Mouse (Mus musculus) midbrain, postnatal 0 days (tissue): ENCODE results near the gene Ncbp3. TPM values are rescaled to one million over a fixed set of nuclear protein-coding genes. Genes with fewer than 3 reads are reported as not detected.

ENCODE experiments used
- ATAC-seq: fragments of 200-750 bp; cut with Nextera tagmentation; 2 replicates; pipeline ENCODE4 v1.8.0; 2017; ENCODE audit warnings: moderate number of reproducible peaks, mild to moderate bottlenecking, moderate TSS enrichment, moderate library complexity; ENCODE audit not compliant: low FRiP score
- DNase-seq: peaks from one replicate; pipeline ENCODE4 v3.0.0-alpha.2; 2015; ENCODE audit warnings: low spot score
- H3K27ac ChIP-seq: fragments of 300-500 bp; sonication (generic); 2 replicates; pipeline ENCODE4 v1.5.1; 2014; ENCODE audit warnings: low read depth, mild to moderate bottlenecking, low read length, mixed read lengths
- H3K27me3 ChIP-seq: fragments of 300-500 bp; sonication (generic); 2 replicates; pipeline ENCODE4 v1.6.1; 2014; ENCODE audit warnings: low read length, control low read depth, mixed read lengths; ENCODE audit not compliant: insufficient read depth
- H3K36me3 ChIP-seq: fragments of 300-500 bp; sonication (generic); 2 replicates; pipeline ENCODE4 v1.6.1; 2014; ENCODE audit warnings: low read length, control low read depth, mixed read lengths; ENCODE audit not compliant: insufficient read depth
- H3K4me1 ChIP-seq: fragments of 300-500 bp; sonication (generic); 2 replicates; pipeline ENCODE4 v1.6.1; 2014; ENCODE audit warnings: mild to moderate bottlenecking, control low read depth, antibody characterized with exemption, low read length, mixed read lengths; ENCODE audit not compliant: insufficient read depth
- H3K4me2 ChIP-seq: fragments of 300-500 bp; sonication (generic); 2 replicates; pipeline ENCODE4 v1.6.1; 2014; ENCODE audit warnings: low read depth, mild to moderate bottlenecking, low read length, mixed read lengths; ENCODE audit not compliant: poor library complexity, severe bottlenecking
- H3K4me3 ChIP-seq: fragments of 300-500 bp; sonication (generic); 2 replicates; pipeline ENCODE4 v1.5.1; 2014; ENCODE audit warnings: low read depth, mild to moderate bottlenecking, low read length, moderate library complexity
- H3K9ac ChIP-seq: fragments of 300-500 bp; sonication (generic); replicated peaks from 2 replicates; pipeline ENCODE4 v1.6.1; 2014; ENCODE audit warnings: mild to moderate bottlenecking, low read length, moderate library complexity, mixed read lengths; ENCODE audit not compliant: poor library complexity, severe bottlenecking
- H3K9me3 ChIP-seq: fragments of 300-500 bp; sonication (generic); 2 replicates; pipeline ENCODE4 v1.6.1; 2016; ENCODE audit warnings: low read length, control low read depth
- CTCF ChIP-seq: IDR thresholded peaks from 2 replicates; pipeline ENCODE4 v1.5.1; 2016; ENCODE audit warnings: antibody characterized with exemption, mild to moderate bottlenecking
- WGBS: fragments of 180-500 bp; shearing (Covaris S2); extraction: QIAGEN DNeasy Blood & Tissue Kit; methylation state at CpG from one replicate; pipeline ENCODE4 v1.1.7; 2014; 5-methylcytosine and 5-hydroxymethylcytosine counted together
- polyA plus RNA-seq: library from polyadenylated mRNA; unstranded; fragments of >200 nt; fragmentation: Nextera tagmentation; extraction: Ambion mirVana; gene quantifications from 2 replicates; pipeline ENCODE4 v1.2.1, GENCODE M21; 2015
- total RNA-seq: library from RNA; depleted of rRNA; stranded (reverse); fragments of >200 nt; gene quantifications from 2 replicates; pipeline ENCODE4 v1.2.3, GENCODE M21; 2014

Ncbp3 gene
- total and polyA plus RNA-seq, 2 experiments from 2014 or later = 7.2 to 7.9 TPM

DNA sequence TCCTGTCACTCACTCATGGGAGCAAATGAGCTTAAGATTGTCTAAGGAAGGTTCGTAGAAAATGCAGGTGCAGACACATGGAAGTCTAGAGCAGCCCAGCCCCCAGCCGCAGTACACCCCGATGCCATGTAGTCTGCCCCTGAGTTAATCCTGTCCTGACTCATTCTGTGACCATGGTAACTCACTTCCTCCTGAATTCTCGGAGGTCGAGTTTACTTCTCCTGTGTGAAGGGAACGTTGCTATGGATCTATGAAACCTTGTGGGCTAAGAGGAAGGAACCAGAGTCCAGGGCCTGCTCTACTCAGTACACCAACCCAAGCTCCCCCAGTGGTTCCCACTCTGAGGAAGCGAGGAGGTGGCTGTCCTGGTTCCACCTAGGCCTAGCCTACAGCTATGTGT lies 45.3 kb downstream of the Ncbp3 start:
- Histone ChIP-seq H3K4me3 (no peak overlapping the region), H3K4me2 (no peak overlapping the region), H3K9ac (no peak overlapping the region), H3K36me3 (no peaks in the 10 kb centered on the region), H3K4me1 (no peaks in the 10 kb centered on the region), H3K27ac (no peak overlapping the region), H3K9me3 (no peaks in the 10 kb centered on the region), H3K27me3 (no peaks in the 10 kb centered on the region)
- WGBS = 73% methylated on average over 7 of the region's 7 CpGs
- ATAC-seq (no peak), DNase-seq (no peak)
- TF ChIP-seq CTCF = no peak

DNA sequence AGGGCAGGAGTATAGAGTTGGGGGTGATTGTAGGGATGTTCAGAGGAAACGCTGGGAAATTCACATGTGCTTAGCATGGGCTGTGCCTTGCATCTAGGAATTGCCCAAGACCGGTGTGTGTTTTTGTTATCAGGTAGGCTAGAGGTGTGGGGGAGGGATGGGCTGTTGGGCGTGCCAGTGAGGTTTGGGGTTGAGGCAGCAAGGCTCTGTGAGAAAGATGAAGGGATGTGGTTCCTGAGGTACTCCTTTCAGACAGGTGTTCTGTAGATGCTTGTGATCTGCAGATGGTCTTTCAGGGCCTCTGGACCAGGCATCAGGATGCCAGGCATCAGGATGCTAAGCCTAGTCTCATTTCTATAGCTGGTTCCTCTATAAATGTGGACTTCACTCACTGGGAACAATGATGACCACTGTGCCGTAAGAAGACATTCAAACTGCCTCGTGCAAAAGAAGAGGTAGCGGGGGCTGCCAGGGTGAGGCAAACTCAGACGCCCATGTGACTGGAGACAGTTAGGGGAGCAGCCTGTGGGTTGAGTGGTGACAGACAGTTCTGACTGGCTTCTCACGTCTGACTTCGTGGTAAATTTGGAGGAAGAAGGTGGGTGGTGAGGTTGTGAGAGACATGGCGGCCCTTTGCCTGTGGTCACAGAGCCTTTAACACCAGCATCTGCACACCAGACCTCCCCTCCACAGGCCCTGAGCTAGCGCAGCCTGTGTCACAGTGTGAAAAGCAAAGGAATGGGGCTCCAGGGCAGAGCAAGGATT lies 46.8 kb downstream of the Ncbp3 start:
- no peak for TF ChIP-seq CTCF
- Histone ChIP-seq H3K9ac (no peak overlapping the region), H3K27me3 (no peaks in the 10 kb centered on the region), H3K36me3 (no peaks in the 10 kb centered on the region), H3K4me1 (no peaks in the 10 kb centered on the region), H3K4me3 (no peak overlapping the region), H3K4me2 (no peak overlapping the region), H3K9me3 (no peaks in the 10 kb centered on the region), H3K27ac (no peak overlapping the region)
- no peak for DNase-seq
- 78% methylated on average over 11 of the region's 11 CpGs for WGBS
- no peak for ATAC-seq

DNA sequence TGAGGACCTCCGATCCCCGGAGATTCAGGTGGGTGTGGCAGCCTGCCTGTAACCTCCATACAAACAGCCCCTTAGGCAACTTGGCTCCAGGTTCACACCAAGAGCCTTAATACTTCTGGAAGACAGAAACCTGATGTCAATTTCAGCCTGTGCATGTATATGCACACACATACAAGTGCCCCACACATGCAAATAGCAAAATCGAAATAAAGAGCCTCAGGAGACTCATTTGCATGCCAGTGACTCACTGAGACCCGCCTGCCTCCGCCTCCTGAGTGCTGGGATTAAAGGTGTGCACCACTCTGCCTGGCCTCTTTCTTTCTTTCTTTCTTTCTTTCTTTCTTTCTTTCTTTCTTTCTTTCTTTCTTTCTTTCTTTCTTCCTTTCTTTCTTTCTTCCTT lies 51.3 kb downstream of the Ncbp3 start:
- no peak for DNase-seq
- 64% methylated on average over 5 of the region's 5 CpGs for WGBS
- Histone ChIP-seq H3K4me3 (no peak overlapping the region), H3K27me3 (no peaks in the 10 kb centered on the region), H3K9me3 (no peaks in the 10 kb centered on the region), H3K27ac (no peak overlapping the region), H3K9ac (no peak overlapping the region), H3K4me1 (no peaks in the 10 kb centered on the region), H3K36me3 (no peaks in the 10 kb centered on the region), H3K4me2 (no peak overlapping the region)
- ATAC-seq = no peak
- no peak for TF ChIP-seq CTCF

DNA sequence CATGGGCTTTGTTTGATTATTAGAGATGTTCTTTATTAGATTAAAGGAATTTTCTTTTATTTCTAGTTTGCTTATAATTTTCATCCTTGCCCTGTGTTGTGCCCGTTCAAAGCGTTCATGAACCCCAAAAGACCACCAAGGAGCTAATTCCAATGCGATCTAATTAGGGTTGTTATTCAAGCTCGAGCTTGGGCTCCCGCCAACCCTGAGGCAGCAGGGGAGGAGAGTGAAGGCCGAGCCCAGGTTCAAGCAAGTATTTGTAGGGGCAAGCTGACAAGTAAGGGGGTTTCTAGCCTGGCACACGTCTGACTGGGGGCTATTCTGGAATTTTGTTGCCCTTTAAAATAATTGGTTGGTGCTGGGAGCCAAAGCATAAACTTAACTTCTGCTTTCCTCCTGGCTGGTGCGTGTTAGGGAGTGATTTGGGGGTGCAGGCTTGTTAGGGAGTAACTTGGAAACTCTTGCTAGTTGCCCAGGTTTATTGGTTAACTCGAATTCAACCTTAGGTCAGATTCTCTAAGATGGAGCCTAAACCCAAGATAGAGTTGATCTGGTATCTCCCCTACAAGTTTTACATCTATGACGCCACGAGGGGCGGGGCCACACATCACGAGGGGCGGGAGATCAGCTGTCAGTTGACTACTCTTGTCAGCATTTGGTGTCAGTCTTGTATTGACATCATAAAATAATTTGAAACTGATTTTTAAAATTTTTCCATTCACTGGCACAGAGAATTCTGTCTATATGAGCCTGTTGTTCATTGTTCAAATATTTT lies 52.6 kb downstream of the Ncbp3 start:
- Histone ChIP-seq H3K36me3 (no peaks in the 10 kb centered on the region), H3K27me3 (no peaks in the 10 kb centered on the region), H3K9ac (no peak overlapping the region), H3K27ac (no peak overlapping the region), H3K9me3 (no peaks in the 10 kb centered on the region), H3K4me3 (no peak overlapping the region), H3K4me2 (no peak overlapping the region), H3K4me1 (no peaks in the 10 kb centered on the region)
- TF ChIP-seq CTCF = no peak
- no peak for DNase-seq
- no peak for ATAC-seq
- 60% methylated on average over 14 of the region's 14 CpGs for WGBS

DNA sequence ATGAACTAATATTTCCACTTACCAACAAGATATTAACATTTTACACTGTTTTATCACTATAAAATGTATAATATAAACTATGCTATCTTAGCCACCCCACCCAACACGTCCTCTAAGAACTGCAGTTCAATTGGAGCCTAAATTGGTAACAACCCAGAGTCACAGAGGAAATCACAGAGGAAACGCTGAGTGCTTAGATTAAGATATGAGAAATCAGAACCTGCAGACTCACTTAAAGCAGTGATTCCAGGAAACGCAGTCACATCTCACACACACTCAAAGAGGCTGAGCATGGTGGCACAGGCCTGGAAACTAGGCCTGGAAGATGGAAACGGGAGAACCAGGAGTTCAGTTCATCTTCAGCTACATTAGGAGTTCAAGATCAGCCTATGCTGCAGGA lies 53.7 kb downstream of the Ncbp3 start:
- no peaks in the 10 kb centered on the region for H3K4me1 ChIP-seq
- H3K4me3 ChIP-seq = no peak overlapping the region
- DNase-seq = no peak
- no peak overlapping the region for H3K27ac ChIP-seq
- WGBS = 90% methylated on average over 4 of the region's 4 CpGs
- no peak for ATAC-seq
- no peaks in the 10 kb centered on the region for H3K9me3 ChIP-seq
- H3K9ac ChIP-seq = no peak overlapping the region
- H3K4me2 ChIP-seq = no peak overlapping the region
- H3K36me3 ChIP-seq = no peaks in the 10 kb centered on the region
- TF ChIP-seq CTCF = no peak
- H3K27me3 ChIP-seq = no peaks in the 10 kb centered on the region

DNA sequence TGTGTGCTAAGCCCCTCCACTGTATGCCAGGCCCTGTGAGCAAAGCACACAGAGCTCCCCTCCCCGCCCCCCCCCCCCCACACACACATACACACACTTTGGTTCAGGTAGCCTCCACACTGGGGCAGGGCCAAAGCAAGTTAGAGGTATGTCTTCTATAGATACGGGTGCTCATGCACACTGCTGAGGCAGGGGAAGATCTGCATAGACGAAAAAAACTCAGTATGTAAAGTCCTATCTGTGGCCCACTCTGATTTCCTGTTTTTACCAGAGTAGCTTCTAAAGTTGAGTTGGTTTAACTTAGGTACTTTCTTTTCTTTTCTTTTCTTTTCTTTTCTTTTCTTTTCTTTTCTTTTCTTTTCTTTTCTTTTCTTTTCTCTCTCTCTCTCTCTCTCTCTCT lies 57.7 kb downstream of the Ncbp3 start:
- Histone ChIP-seq H3K27ac (no peak overlapping the region), H3K27me3 (no peaks in the 10 kb centered on the region), H3K4me1 (no peaks in the 10 kb centered on the region), H3K4me3 (no peak overlapping the region), H3K36me3 (no peaks in the 10 kb centered on the region), H3K9ac (no peak overlapping the region), H3K9me3 (no peaks in the 10 kb centered on the region), H3K4me2 (no peak overlapping the region)
- WGBS = 54% methylated on average over 3 of the region's 3 CpGs
- no peak for ATAC-seq
- no peak for DNase-seq
- no peak for TF ChIP-seq CTCF
